Mouse (Mus musculus) embryonic facial prominence, embryonic 10.5 days (tissue): ENCODE results near the gene Zmiz1. TPM values are rescaled to one million over a fixed set of nuclear protein-coding genes. Genes with fewer than 3 reads are reported as not detected.

Source experiments
- DNase-seq: peaks from one replicate; pipeline ENCODE4 v3.0.0-alpha.2; 2017; ENCODE audit warnings: low spot score
- H3K27ac ChIP-seq: fragments of 300-500 bp; sonication (generic); replicated peaks from 2 replicates; pipeline ENCODE4 v1.5.1; 2016; ENCODE audit warnings: mild to moderate bottlenecking
- H3K27me3 ChIP-seq: fragments of 300-500 bp; sonication (generic); replicated peaks from 2 replicates; pipeline ENCODE4 v1.6.1; 2016; ENCODE audit warnings: low read depth, mild to moderate bottlenecking; ENCODE audit not compliant: poor library complexity, severe bottlenecking
- H3K36me3 ChIP-seq: fragments of 300-500 bp; sonication (generic); replicated peaks from 2 replicates; pipeline ENCODE4 v1.6.1; 2016; ENCODE audit warnings: mild to moderate bottlenecking, moderate library complexity
- H3K4me1 ChIP-seq: fragments of 300-500 bp; sonication (generic); 2 replicates; pipeline ENCODE4 v1.6.1; 2016
- H3K4me3 ChIP-seq: fragments of 300-500 bp; sonication (generic); 2 replicates; pipeline ENCODE4 v1.5.1; 2016; ENCODE audit warnings: mild to moderate bottlenecking, moderate library complexity
- H3K9me3 ChIP-seq: fragments of 300-500 bp; sonication (generic); 2 replicates; pipeline ENCODE4 v1.6.1; 2016; ENCODE audit warnings: mild to moderate bottlenecking
- WGBS: fragments of 180-500 bp; shearing (Covaris S2); methylation state at CpG from one replicate; pipeline ENCODE4 v1.1.7; 2016; 5-methylcytosine and 5-hydroxymethylcytosine counted together
- polyA plus RNA-seq: library from polyadenylated mRNA; unstranded; fragments of >200 nt; fragmentation: Nextera tagmentation; extraction: Ambion mirVana; gene quantifications from 2 replicates; pipeline ENCODE4 v1.2.1, GENCODE M21; 2016

The Zmiz1 gene
- polyA plus RNA-seq, 1 experiment from 2014 or later = 42.8 TPM

GRCm38 (mm10) chr14:25539493-25540116 is 80.6 kb downstream of the Zmiz1 start:
- WGBS = 88% methylated on average over 10 of the region's 10 CpGs
- Histone ChIP-seq H3K36me3 (peaks cover 94% of the 10 kb centered on the region), H3K4me3 (no peak overlapping the region)

GRCm38 (mm10) chr14:25540172-25540571 is 81.2 kb downstream of the Zmiz1 start:
- Histone ChIP-seq H3K36me3 (peaks cover 94% of the 10 kb centered on the region), H3K27me3 (no peaks in the 10 kb centered on the region), H3K27ac (no peak overlapping the region; the same call in 1 of the 2 replicates)

More at GRCm38 (mm10) chr14:25539493-25540116, 80.6 kb downstream of the Zmiz1 start:
- H3K27me3 ChIP-seq = no peaks in the 10 kb centered on the region
- H3K4me1 ChIP-seq = peaks cover 28% of the 10 kb centered on the region
- no peak overlapping the region; the same call in 1 of the 2 replicates for H3K27ac ChIP-seq
- no peak for DNase-seq
- no peaks in the 10 kb centered on the region for H3K9me3 ChIP-seq

GRCm38 (mm10) chr14:25541213-25541612 is 82.2 kb downstream of the Zmiz1 start:
- WGBS = 83% methylated on average over 5 of the region's 5 CpGs
- Histone ChIP-seq H3K27ac (no peak overlapping the region), H3K4me3 (no peak overlapping the region), H3K36me3 (peaks cover 94% of the 10 kb centered on the region), H3K27me3 (no peaks in the 10 kb centered on the region), H3K4me1 (peaks cover 28% of the 10 kb centered on the region), H3K9me3 (no peaks in the 10 kb centered on the region)
- DNase-seq = no peak

More at GRCm38 (mm10) chr14:25540172-25540571, 81.2 kb downstream of the Zmiz1 start:
- WGBS = 85% methylated on average over 4 of the region's 4 CpGs
- no peak for DNase-seq
- peaks cover 23% of the 10 kb centered on the region for H3K4me1 ChIP-seq
- H3K4me3 ChIP-seq = no peak overlapping the region
- no peaks in the 10 kb centered on the region for H3K9me3 ChIP-seq

GRCm38 (mm10) chr14:25543098-25543497 is 84.1 kb downstream of the Zmiz1 start:
- H3K4me3 ChIP-seq = no peak overlapping the region
- H3K9me3 ChIP-seq = no peaks in the 10 kb centered on the region
- H3K4me1 ChIP-seq = peaks cover 47% of the 10 kb centered on the region
- H3K27ac ChIP-seq = no peak overlapping the region
- WGBS = 91% methylated on average over 4 of the region's 4 CpGs
- DNase-seq = no peak
- no peaks in the 10 kb centered on the region for H3K27me3 ChIP-seq
- peaks cover 94% of the 10 kb centered on the region for H3K36me3 ChIP-seq

GRCm38 (mm10) chr14:25543927-25544326 is 84.9 kb downstream of the Zmiz1 start:
- Histone ChIP-seq H3K4me1 (peaks cover 55% of the 10 kb centered on the region), H3K4me3 (no peak overlapping the region), H3K9me3 (no peaks in the 10 kb centered on the region), H3K27ac (no peak overlapping the region), H3K36me3 (peaks cover 96% of the 10 kb centered on the region), H3K27me3 (no peaks in the 10 kb centered on the region)
- WGBS = 96% methylated on average over 4 of the region's 4 CpGs
- DNase-seq = no peak

- WGBS = 51% methylated on average over 14 of the region's 14 CpGs
- Histone ChIP-seq H3K27me3 (no peaks in the 10 kb centered on the region), H3K9me3 (no peaks in the 10 kb centered on the region), H3K4me3 (peak overlapping the region; percentile 2; the same call in 1 of the 2 replicates), H3K27ac (peak overlapping the region; percentile 78), H3K4me1 (peaks cover 60% of the 10 kb centered on the region), H3K36me3 (peaks cover 82% of the 10 kb centered on the region)
- peak; percentile 78 for DNase-seq
Observed at GRCm38 (mm10) chr14:25546852-25547621, 88.1 kb downstream of the Zmiz1 start.

- H3K27ac ChIP-seq = peak overlapping the region; percentile 78
- 85% methylated on average over 9 of the region's 9 CpGs for WGBS
Observed at GRCm38 (mm10) chr14:25547882-25548281, 88.9 kb downstream of the Zmiz1 start.

GRCm38 (mm10) chr14:25548650-25549049 is 89.7 kb downstream of the Zmiz1 start:
- WGBS = 78% methylated on average over 6 of the region's 6 CpGs
- H3K36me3 ChIP-seq = peaks cover 85% of the 10 kb centered on the region
- no peaks in the 10 kb centered on the region for H3K9me3 ChIP-seq
- H3K4me1 ChIP-seq = peaks cover 65% of the 10 kb centered on the region
- no peak for DNase-seq
- peak overlapping the region; percentile 78 for H3K27ac ChIP-seq
- no peak overlapping the region for H3K4me3 ChIP-seq
- H3K27me3 ChIP-seq = no peaks in the 10 kb centered on the region

More at GRCm38 (mm10) chr14:25547882-25548281, 88.9 kb downstream of the Zmiz1 start:
- DNase-seq = no peak
- Histone ChIP-seq H3K36me3 (peaks cover 81% of the 10 kb centered on the region), H3K4me3 (no peak overlapping the region), H3K27me3 (no peaks in the 10 kb centered on the region), H3K9me3 (no peaks in the 10 kb centered on the region), H3K4me1 (peaks cover 60% of the 10 kb centered on the region)

GRCm38 (mm10) chr14:25549125-25549524 is 90.1 kb downstream of the Zmiz1 start:
- Histone ChIP-seq H3K27me3 (no peaks in the 10 kb centered on the region), H3K9me3 (no peaks in the 10 kb centered on the region), H3K27ac (peak overlapping the region; percentile 78), H3K4me1 (peaks cover 70% of the 10 kb centered on the region), H3K36me3 (peaks cover 85% of the 10 kb centered on the region), H3K4me3 (no peak overlapping the region)
- no peak for DNase-seq
- 90% methylated on average over 7 of the region's 7 CpGs for WGBS

GRCm38 (mm10) chr14:25549871-25550840 is 91.2 kb downstream of the Zmiz1 start:
- 23% methylated on average over 10 of the region's 10 CpGs for WGBS
- H3K27me3 ChIP-seq = no peaks in the 10 kb centered on the region
- H3K4me3 ChIP-seq = peak overlapping the region; percentile 23
- no peaks in the 10 kb centered on the region for H3K9me3 ChIP-seq
- peak overlapping the region; percentile 71 for H3K27ac ChIP-seq
- peaks cover 80% of the 10 kb centered on the region for H3K4me1 ChIP-seq
- peak; percentile 79 for DNase-seq
- peaks cover 75% of the 10 kb centered on the region for H3K36me3 ChIP-seq

GRCm38 (mm10) chr14:25551731-25552130 is 92.7 kb downstream of the Zmiz1 start:
- 46% methylated on average over 2 of the region's 2 CpGs for WGBS
- peaks cover 59% of the 10 kb centered on the region for H3K36me3 ChIP-seq
- H3K4me1 ChIP-seq = peaks cover 87% of the 10 kb centered on the region

GRCm38 (mm10) chr14:25553382-25553781 is 94.4 kb downstream of the Zmiz1 start:
- Histone ChIP-seq H3K27me3 (no peaks in the 10 kb centered on the region), H3K4me3 (no peak overlapping the region), H3K36me3 (peaks cover 48% of the 10 kb centered on the region), H3K27ac (0 out of 2 replicates have a peak overlapping the region, but pooled peaks have one; percentile 44), H3K9me3 (no peaks in the 10 kb centered on the region), H3K4me1 (peaks cover 87% of the 10 kb centered on the region)
- WGBS = 85% methylated on average over 2 of the region's 2 CpGs
- no peak for DNase-seq

More at GRCm38 (mm10) chr14:25551731-25552130, 92.7 kb downstream of the Zmiz1 start:
- Histone ChIP-seq H3K27ac (peak overlapping the region; percentile 71; the same call in 1 of the 2 replicates), H3K9me3 (no peaks in the 10 kb centered on the region), H3K4me3 (no peak overlapping the region), H3K27me3 (no peaks in the 10 kb centered on the region)
- DNase-seq = no peak
